Mouse (Mus musculus) ES-Bruce4 (cell line): ENCODE results near the gene Cdk5rap3. TPM values are rescaled to one million over a fixed set of nuclear protein-coding genes. Genes with fewer than 3 reads are reported as not detected.

Experiments
- H3K27ac ChIP-seq: 2 replicates; pipeline ENCODE4 v1.5.1; 2012; ENCODE audit warnings: low read length, inconsistent platforms; ENCODE audit not compliant: insufficient read depth
- H3K27me3 ChIP-seq: 2 replicates; pipeline ENCODE4 v1.6.1; 2012; ENCODE audit warnings: mild to moderate bottlenecking, low read length, inconsistent platforms; ENCODE audit not compliant: control insufficient read depth, poor library complexity, insufficient read depth, severe bottlenecking
- H3K36me3 ChIP-seq: 2 replicates; pipeline ENCODE4 v1.6.1; 2012; ENCODE audit warnings: inconsistent platforms, mild to moderate bottlenecking, low read length, moderate library complexity; ENCODE audit not compliant: control insufficient read depth, poor library complexity, insufficient read depth, severe bottlenecking
- H3K4me1 ChIP-seq: one replicate; pipeline ENCODE4 v1.8.1; 2011; ENCODE audit warnings: low read length; ENCODE audit not compliant: control insufficient read depth, insufficient read depth
- H3K4me3 ChIP-seq: 2 replicates; pipeline ENCODE4 v1.5.1; 2011; ENCODE audit warnings: low read depth, mild to moderate bottlenecking, low read length
- H3K9ac ChIP-seq: 2 replicates; pipeline ENCODE4 v1.6.1; 2012; ENCODE audit warnings: low read depth, mild to moderate bottlenecking, inconsistent platforms; ENCODE audit not compliant: poor library complexity, severe bottlenecking
- H3K9me3 ChIP-seq: replicated peaks from 2 replicates; pipeline ENCODE4 v1.6.1; 2012; ENCODE audit warnings: mild to moderate bottlenecking, low read length, inconsistent platforms; ENCODE audit not compliant: control insufficient read depth, poor library complexity, insufficient read depth, severe bottlenecking
- CTCF ChIP-seq: IDR thresholded peaks from one replicate; pipeline ENCODE4 v1.8.1; 2011; ENCODE audit warnings: low read depth, low read length
- EP300 ChIP-seq: IDR thresholded peaks from 2 replicates; pipeline ENCODE4 v1.6.1; 2011; ENCODE audit warnings: low read depth, low read length; ENCODE audit not compliant: insufficient read depth
- POLR2A ChIP-seq: IDR thresholded peaks from one replicate; pipeline ENCODE4 v1.8.1; 2011; ENCODE audit warnings: low read length; ENCODE audit not compliant: insufficient read depth
- polyA plus RNA-seq: library from polyadenylated mRNA; stranded (reverse); fragments of >200 nt; gene quantifications from 2 replicates; pipeline ENCODE4 v1.2.4, GENCODE M21; 2011; ENCODE audit warnings: low read depth; ENCODE audit not compliant: missing spikeins, insufficient read depth, insufficient read length

The Cdk5rap3 gene
- polyA plus RNA-seq, 1 experiment: 93.3 TPM

DNA sequence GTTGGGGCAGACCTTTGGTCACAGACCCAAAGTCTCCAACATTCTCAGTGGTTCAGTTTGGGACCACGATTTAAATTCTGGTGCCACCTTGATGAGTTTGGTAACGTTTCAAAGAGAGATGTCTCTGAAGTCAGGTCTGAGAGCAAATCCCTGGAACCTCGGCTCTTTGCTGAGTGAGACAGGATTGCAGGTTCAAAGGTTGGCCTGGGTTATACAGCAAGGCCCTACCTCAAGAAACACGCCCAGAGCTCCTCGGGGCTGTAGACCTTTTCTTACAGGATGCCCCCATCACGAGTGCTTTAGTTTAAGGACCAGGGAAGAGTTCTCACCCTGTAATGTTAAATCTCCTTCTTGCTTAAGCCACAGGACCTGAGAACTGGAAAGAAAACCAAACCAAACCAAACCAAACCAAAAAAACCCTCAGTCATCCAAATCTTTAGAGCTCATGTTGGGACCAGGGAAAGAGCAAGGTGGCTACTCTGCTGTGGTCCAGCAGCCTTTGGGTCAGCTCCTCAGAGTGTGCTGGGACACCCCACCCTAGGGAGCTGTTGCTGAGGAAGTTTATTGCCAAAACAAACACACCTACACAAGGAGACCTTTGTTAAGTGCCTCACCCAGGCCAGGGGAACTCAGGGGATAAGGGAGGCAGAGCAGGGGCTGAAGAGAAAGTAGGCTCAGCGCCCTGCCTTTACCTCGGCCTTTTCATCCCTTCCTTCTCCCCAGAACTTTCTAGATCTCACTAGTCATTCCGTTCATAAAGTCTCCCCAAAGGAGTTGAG is 19.8 kb upstream of the Cdk5rap3 start:
- no peaks in the 10 kb centered on the region for H3K27me3 ChIP-seq
- no peak overlapping the region for H3K9ac ChIP-seq
- no peak overlapping the region for H3K27ac ChIP-seq
- H3K4me1 ChIP-seq: peaks cover 5% of the 10 kb centered on the region
- H3K4me3 ChIP-seq: no peak overlapping the region
- no peak for TF ChIP-seq CTCF
- no peak for TF ChIP-seq EP300
- TF ChIP-seq POLR2A: no peak
- H3K36me3 ChIP-seq: no peaks in the 10 kb centered on the region
- H3K9me3 ChIP-seq: no peaks in the 10 kb centered on the region

DNA sequence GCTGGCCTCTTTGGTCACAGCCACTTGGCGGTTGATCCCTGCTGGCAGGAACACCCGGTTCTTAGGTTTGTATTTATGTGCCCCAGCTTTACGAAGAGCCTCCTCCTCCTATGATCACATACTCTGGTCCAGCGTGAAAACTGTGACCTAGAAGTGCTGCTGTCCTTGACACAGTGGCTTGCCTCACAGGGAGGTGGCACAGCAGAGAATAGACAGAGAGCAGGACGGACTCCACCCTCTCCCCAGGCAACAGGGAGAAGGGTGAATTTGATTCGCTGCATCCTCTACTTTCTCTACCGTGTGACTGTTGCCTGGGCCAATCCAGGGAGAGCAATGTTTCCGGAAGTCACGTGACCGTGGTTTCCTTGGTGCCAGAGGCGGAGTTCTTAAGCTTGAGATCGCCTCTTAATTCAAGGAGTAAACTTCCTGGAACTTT is 18.6 kb upstream of the Cdk5rap3 start:
- peak overlapping the region; percentile 70 for H3K27ac ChIP-seq
- H3K27me3 ChIP-seq: no peaks in the 10 kb centered on the region
- no peaks in the 10 kb centered on the region for H3K9me3 ChIP-seq
- H3K4me3 ChIP-seq: peak overlapping the region; percentile 57
- peaks cover 5% of the 10 kb centered on the region for H3K4me1 ChIP-seq
- peak overlapping the region; percentile 45 for H3K9ac ChIP-seq
- peak; percentile 85; the same call in 1 of the 2 replicates for TF ChIP-seq EP300
- TF ChIP-seq POLR2A: peak; percentile 73
- TF ChIP-seq CTCF: no peak
- H3K36me3 ChIP-seq: no peaks in the 10 kb centered on the region

DNA sequence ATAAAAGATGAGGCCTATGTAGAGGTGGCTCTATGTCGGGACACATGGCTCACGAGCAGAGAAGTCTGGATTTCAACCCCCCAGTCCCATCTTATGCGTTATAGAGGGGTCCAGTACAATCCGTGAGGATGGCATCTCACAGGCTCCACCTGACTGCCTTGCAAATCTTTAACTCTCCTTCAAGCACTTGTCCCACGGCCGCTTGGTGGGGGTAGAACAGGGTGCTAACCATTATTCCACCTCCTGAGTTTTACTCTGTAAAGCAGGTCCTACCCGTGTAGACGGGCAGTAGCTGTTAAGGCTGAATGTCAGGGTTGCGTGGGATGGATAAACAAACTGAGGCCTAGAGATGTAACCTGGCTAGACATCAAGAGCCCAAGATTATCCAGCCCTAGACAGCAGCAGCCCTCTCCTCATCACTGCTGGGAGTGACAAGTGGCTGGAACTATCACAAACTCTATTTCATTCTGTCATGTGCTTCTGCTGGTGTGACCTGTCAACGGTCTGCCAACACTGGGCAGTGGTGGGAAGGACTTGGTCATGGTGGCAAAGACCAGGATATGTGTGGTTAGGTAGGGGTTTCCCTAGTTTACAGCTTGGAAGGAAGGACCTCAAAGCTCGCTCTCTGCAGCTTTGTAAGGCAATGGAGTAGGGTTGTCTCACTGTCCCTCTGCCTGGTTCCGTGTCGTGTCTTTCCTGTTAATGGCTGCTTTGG is 17.4 kb upstream of the Cdk5rap3 start:
- no peak overlapping the region for H3K4me3 ChIP-seq
- H3K9me3 ChIP-seq: no peaks in the 10 kb centered on the region
- H3K27ac ChIP-seq: no peak overlapping the region
- H3K36me3 ChIP-seq: no peaks in the 10 kb centered on the region
- no peaks in the 10 kb centered on the region for H3K27me3 ChIP-seq
- H3K9ac ChIP-seq: no peak overlapping the region
- peaks cover 5% of the 10 kb centered on the region for H3K4me1 ChIP-seq
- TF ChIP-seq EP300 (no peak), POLR2A (no peak), CTCF (no peak)

GRCm38 (mm10) chr11:96931327-96932062 is 15.2 kb upstream of the Cdk5rap3 start:
- peak overlapping the region; percentile 38 for H3K9ac ChIP-seq
- peaks cover 5% of the 10 kb centered on the region for H3K4me1 ChIP-seq
- peak overlapping the region; percentile 39 for H3K4me3 ChIP-seq
- H3K27ac ChIP-seq: 0 out of 2 replicates have a peak overlapping the region, but pooled peaks have one; percentile 0
- H3K9me3 ChIP-seq: no peaks in the 10 kb centered on the region
- no peaks in the 10 kb centered on the region for H3K27me3 ChIP-seq
- TF ChIP-seq EP300: no peak
- TF ChIP-seq CTCF: no peak
- TF ChIP-seq POLR2A: no peak
- H3K36me3 ChIP-seq: no peaks in the 10 kb centered on the region

- no peaks in the 10 kb centered on the region for H3K27me3 ChIP-seq
- peak overlapping the region; percentile 10 for H3K4me3 ChIP-seq
- H3K36me3 ChIP-seq: no peaks in the 10 kb centered on the region
- no peaks in the 10 kb centered on the region for H3K9me3 ChIP-seq
- TF ChIP-seq EP300 (no peak), POLR2A (no peak), CTCF (no peak)
- H3K4me1 ChIP-seq: peaks cover 5% of the 10 kb centered on the region
- no peak overlapping the region for H3K9ac ChIP-seq
- H3K27ac ChIP-seq: no peak overlapping the region
Observed at GRCm38 (mm10) chr11:96929766-96930331, 13.6 kb upstream of the Cdk5rap3 start.
